Mouse (Mus musculus) lung, postnatal 0 days (tissue): Measurements from ENCODE around the gene Pdrg1. TPM values are rescaled to one million over a fixed set of nuclear protein-coding genes. Genes with fewer than 3 reads are reported as not detected.

ENCODE experiments used
- ATAC-seq: fragments of 200-750 bp; cut with Nextera tagmentation; 2 replicates; pipeline ENCODE4 v1.8.0; 2017; ENCODE audit warnings: moderate library complexity
- DNase-seq: peaks from one replicate; pipeline ENCODE4 v3.0.0-alpha.2; 2016; ENCODE audit warnings: low spot score
- H3K27ac ChIP-seq: fragments of 300-500 bp; sonication (generic); 2 replicates; pipeline ENCODE4 v1.5.1; 2014; ENCODE audit warnings: antibody characterized with exemption, mild to moderate bottlenecking, low read length, mixed read lengths
- H3K27me3 ChIP-seq: fragments of 300-500 bp; sonication (generic); replicated peaks from 2 replicates; pipeline ENCODE4 v1.6.1; 2014; ENCODE audit warnings: low read length, mixed read lengths; ENCODE audit not compliant: insufficient read depth
- H3K36me3 ChIP-seq: fragments of 300-500 bp; sonication (generic); 2 replicates; pipeline ENCODE4 v1.6.1; 2014; ENCODE audit warnings: low read length, mixed read lengths; ENCODE audit not compliant: insufficient read depth
- H3K4me1 ChIP-seq: fragments of 300-500 bp; sonication (generic); 2 replicates; pipeline ENCODE4 v1.6.1; 2014; ENCODE audit warnings: antibody characterized with exemption, low read depth, low read length, mixed read lengths; ENCODE audit not compliant: insufficient read depth
- H3K4me2 ChIP-seq: fragments of 300-500 bp; sonication (generic); replicated peaks from 2 replicates; pipeline ENCODE4 v1.6.1; 2014; ENCODE audit warnings: low read depth, mild to moderate bottlenecking, low read length, moderate library complexity, mixed read lengths
- H3K4me3 ChIP-seq: fragments of 300-500 bp; sonication (generic); 2 replicates; pipeline ENCODE4 v1.5.1; 2014; ENCODE audit warnings: low read depth, low read length
- H3K9ac ChIP-seq: fragments of 300-500 bp; sonication (generic); replicated peaks from 2 replicates; pipeline ENCODE4 v1.6.1; 2014; ENCODE audit warnings: low read depth, mild to moderate bottlenecking
- H3K9me3 ChIP-seq: fragments of 300-500 bp; sonication (generic); 2 replicates; pipeline ENCODE4 v1.6.1; 2016; ENCODE audit warnings: low read length, mixed read lengths
- CTCF ChIP-seq: IDR thresholded peaks from 2 replicates; pipeline ENCODE4 v1.5.1; 2016; ENCODE audit warnings: antibody characterized with exemption, mild to moderate bottlenecking
- EP300 ChIP-seq: IDR thresholded peaks from 2 replicates; pipeline ENCODE4 v1.6.1; 2016; ENCODE audit warnings: antibody characterized with exemption, mild to moderate bottlenecking, control low read depth
- WGBS: fragments of 180-500 bp; shearing (Covaris S2); extraction: QIAGEN DNeasy Blood & Tissue Kit; methylation state at CpG from one replicate; pipeline ENCODE4 v1.1.7; 2014; 5-methylcytosine and 5-hydroxymethylcytosine counted together
- polyA plus RNA-seq: library from polyadenylated mRNA; unstranded; fragments of >200 nt; fragmentation: Nextera tagmentation; extraction: Ambion mirVana; gene quantifications from 2 replicates; pipeline ENCODE4 v1.2.1, GENCODE M21; 2015

The Pdrg1 gene
- polyA plus RNA-seq, 1 experiment from 2014 or later, result 76.6 TPM

- Histone ChIP-seq H3K9me3 (no peaks in the 10 kb centered on the region), H3K9ac (no peak overlapping the region), H3K4me2 (peak overlapping the region; percentile 44), H3K4me1 (no peaks in the 10 kb centered on the region), H3K4me3 (peak overlapping the region; percentile 24), H3K27me3 (peaks cover 24% of the 10 kb centered on the region), H3K27ac (no peak overlapping the region), H3K36me3 (no peaks in the 10 kb centered on the region)
- DNase-seq (peak; percentile 81), ATAC-seq (peak; percentile 85)
- 2% methylated on average over 38 of the region's 58 CpGs for WGBS
- TF ChIP-seq CTCF, result peak; percentile 38
- no peak for TF ChIP-seq EP300
Measured at GRCm38 (mm10) chr2:153032083-153032842, 17.0 kb upstream of the Pdrg1 start.

- ATAC-seq, result no peak
Measured at GRCm38 (mm10) chr2:153031126-153032082, 16.2 kb upstream of the Pdrg1 start, which contains the start of gene Xkr7. Gene Xkr7, plus strand, starts transcription at chr2:153031852.

GRCm38 (mm10) chr2:153030422-153030821 lies 15.2 kb upstream of the Pdrg1 start:
- Histone ChIP-seq H3K4me1 (no peaks in the 10 kb centered on the region), H3K4me3 (no peak overlapping the region), H3K9me3 (no peaks in the 10 kb centered on the region), H3K27ac (no peak overlapping the region), H3K4me2 (no peak overlapping the region), H3K9ac (no peak overlapping the region), H3K36me3 (no peaks in the 10 kb centered on the region), H3K27me3 (peaks cover 24% of the 10 kb centered on the region)
- no peak for ATAC-seq
- WGBS, result 17% methylated on average over 4 of the region's 4 CpGs
- no peak for DNase-seq
- no peak for TF ChIP-seq EP300

More at GRCm38 (mm10) chr2:153031126-153032082, 16.2 kb upstream of the Pdrg1 start, which contains the start of gene Xkr7:
- Histone ChIP-seq H3K9me3 (no peaks in the 10 kb centered on the region), H3K9ac (no peak within 1 kb of the TSS), H3K4me2 (peak within 1 kb of the TSS; percentile 44), H3K27me3 (peaks cover 24% of the 10 kb centered on the region), H3K36me3 (no peaks in the 10 kb centered on the region), H3K4me3 (peak within 1 kb of the TSS; percentile 24), H3K4me1 (no peaks in the 10 kb centered on the region), H3K27ac (no peak within 1 kb of the TSS)
- DNase-seq, result no peak
- TF ChIP-seq EP300 (no peak), CTCF (no peak)
- WGBS, result 3% methylated on average over 28 of the region's 54 CpGs

GRCm38 (mm10) chr2:153027501-153027900 lies 12.3 kb upstream of the Pdrg1 start:
- Histone ChIP-seq H3K9ac (no peak overlapping the region), H3K9me3 (no peaks in the 10 kb centered on the region), H3K4me1 (no peaks in the 10 kb centered on the region), H3K36me3 (no peaks in the 10 kb centered on the region), H3K27me3 (peaks cover 17% of the 10 kb centered on the region), H3K4me3 (no peak overlapping the region), H3K27ac (no peak overlapping the region), H3K4me2 (no peak overlapping the region)
- ATAC-seq, result no peak
- no peak for DNase-seq
- no peak for TF ChIP-seq CTCF
- no peak for TF ChIP-seq EP300
- WGBS, result 52% methylated on average over 4 of the region's 4 CpGs

- WGBS, result 70% methylated on average over 7 of the region's 7 CpGs
- H3K27me3 ChIP-seq, result 0 out of 2 replicates have a peak, but pooled peaks cover 3% of the 10 kb centered on the region
- ATAC-seq (no peak), DNase-seq (no peak)
- no peak overlapping the region for H3K4me3 ChIP-seq
- H3K9ac ChIP-seq, result no peak overlapping the region
- H3K27ac ChIP-seq, result no peak overlapping the region
- H3K9me3 ChIP-seq, result no peaks in the 10 kb centered on the region
- H3K4me1 ChIP-seq, result no peaks in the 10 kb centered on the region
- H3K4me2 ChIP-seq, result no peak overlapping the region
- TF ChIP-seq EP300, result no peak
- TF ChIP-seq CTCF, result no peak
- H3K36me3 ChIP-seq, result no peaks in the 10 kb centered on the region
Measured at GRCm38 (mm10) chr2:153026052-153026451, 10.8 kb upstream of the Pdrg1 start.

GRCm38 (mm10) chr2:153022855-153023254 lies 7.6 kb upstream of the Pdrg1 start:
- no peak overlapping the region for H3K4me3 ChIP-seq
- H3K27me3 ChIP-seq, result no peaks in the 10 kb centered on the region
- H3K36me3 ChIP-seq, result no peaks in the 10 kb centered on the region
- H3K27ac ChIP-seq, result no peak overlapping the region
- no peak for TF ChIP-seq CTCF
- TF ChIP-seq EP300, result no peak
- no peaks in the 10 kb centered on the region for H3K9me3 ChIP-seq
- no peak for ATAC-seq
- no peak overlapping the region for H3K4me2 ChIP-seq
- no peak for DNase-seq
- WGBS, result 60% methylated on average over 4 of the region's 4 CpGs
- H3K4me1 ChIP-seq, result no peaks in the 10 kb centered on the region
- H3K9ac ChIP-seq, result no peak overlapping the region
